Mouse (Mus musculus) megakaryocyte, embryonic 14.5 days (primary cell): ENCODE measurements around the gene Lhpp.

Experiments
- FLI1 ChIP-seq: IDR thresholded peaks from 2 replicates; pipeline ENCODE4 v1.6.1; 2012; ENCODE audit warnings: low read length, inconsistent platforms, mixed read lengths
- GATA1 ChIP-seq: IDR thresholded peaks from 3 replicates; pipeline ENCODE4 v1.6.1; 2012; ENCODE audit warnings: mixed read lengths, low read length, inconsistent platforms, borderline replicate concordance

DNA sequence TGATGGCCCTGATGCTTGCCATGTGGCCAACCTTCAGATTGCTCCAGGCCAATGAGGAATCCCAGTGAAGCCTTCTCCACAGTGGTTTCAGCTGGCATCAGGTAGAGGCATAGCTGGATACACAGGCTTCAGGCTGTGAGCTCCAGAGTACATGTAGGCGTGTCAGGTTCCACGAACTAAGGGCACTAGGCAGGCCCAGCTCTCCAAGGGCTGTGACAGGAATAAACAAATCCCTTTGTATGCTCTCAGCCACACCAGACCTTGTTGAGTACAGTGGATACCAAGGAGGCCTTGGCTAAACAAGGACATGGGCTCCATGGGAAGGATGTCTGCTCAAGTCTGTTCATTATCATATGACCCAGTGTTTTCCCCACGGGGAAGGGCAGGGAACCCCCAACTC is 91.0 kb downstream of the Lhpp start:
- no peak for TF ChIP-seq GATA1
- no peak for TF ChIP-seq FLI1
